Mouse (Mus musculus) G1E (cell line): Measurements from ENCODE around the gene Cckbr.

ENCODE experiments used
- CTCF ChIP-seq: IDR thresholded peaks from 2 replicates; pipeline ENCODE4 v1.5.1; 2012; ENCODE audit warnings: low read depth, low read length, inconsistent platforms, mixed read lengths
- POLR2AphosphoS5 ChIP-seq: IDR thresholded peaks from 2 replicates; pipeline ENCODE4 v1.6.1; 2012; ENCODE audit warnings: low read depth, low read length, inconsistent platforms; ENCODE audit not compliant: insufficient replicate concordance

DNA sequence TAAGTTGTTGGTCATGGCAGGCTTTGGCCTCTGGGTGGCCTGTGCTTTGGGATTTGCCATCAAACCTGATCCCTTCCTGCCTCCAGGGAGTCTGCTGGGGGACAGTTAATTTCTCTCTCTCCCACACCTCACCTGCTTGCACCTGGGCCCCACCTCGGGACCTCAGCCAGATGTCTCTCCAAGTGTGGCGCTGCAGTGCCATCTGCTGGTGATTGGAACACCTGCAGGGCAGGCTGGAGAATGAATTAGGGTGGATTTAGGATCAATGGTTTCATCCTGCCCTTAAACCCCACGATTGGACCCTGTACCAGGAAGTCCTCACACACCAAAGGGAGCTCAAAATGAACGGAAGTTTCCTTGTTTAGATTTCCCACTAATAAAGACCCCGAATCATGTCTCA, 89.6 kb downstream of the Cckbr start:
- TF ChIP-seq CTCF (peak; percentile 77), POLR2AphosphoS5 (no peak)
